Comparison of ENCODE assay signal across 9 mouse cellular contexts in genomic region chr10:8213266-8213905, GRCm38 (mm10).
DNase-seq lines count a peak whose midpoint lies in the region; ATAC-seq lines count a peak whose summit lies in the region.
"Had no signal": no experiment of that assay in that cellular context is flagged by ENCODE, and none has a peak within 500 bp of the region (broad histone marks: within the 10 kb centered on the region; RNA-seq: fewer than 3 reads in every experiment).

No protein-coding gene starts in this region.

- H3K9ac ChIP-seq in intestine, embryonic 16.5 days (ENCODE audit: low read depth, low read length) = no peak overlapping the region
- H3K9ac ChIP-seq in stomach, embryonic 16.5 days (ENCODE audit: low read length) = no peak overlapping the region

- no peaks in the 10 kb centered on the region for H3K36me3 ChIP-seq in heart, embryonic 10.5 days
- no peaks in the 10 kb centered on the region for H3K36me3 ChIP-seq in intestine, embryonic 16.5 days (ENCODE audit: control insufficient read depth, insufficient read depth, low read length)
- no peaks in the 10 kb centered on the region for H3K36me3 ChIP-seq in stomach, embryonic 16.5 days (ENCODE audit: control insufficient read depth, insufficient read depth, low read length)

- intact Hi-C loops in heart, postnatal 14 days (cut with DNase I) = no loop called here
- intact Hi-C loops in gastrocnemius, postnatal 36 days (cut with DNase I) = no loop called here

- ATAC-seq in intestine, embryonic 16.5 days = peak; percentile 78
- ATAC-seq in stomach, embryonic 16.5 days (ENCODE audit: insufficient read depth, low FRiP score) = peak; percentile 76; the same call in 1 of the 2 replicates

- H3K27me3 ChIP-seq in heart, embryonic 10.5 days (ENCODE audit: insufficient read depth, poor library complexity, severe bottlenecking) = no peaks in the 10 kb centered on the region
- no peaks in the 10 kb centered on the region for H3K27me3 ChIP-seq in intestine, embryonic 16.5 days (replicated peaks; ENCODE audit: control insufficient read depth, insufficient read depth, low read length)
- no peaks in the 10 kb centered on the region for H3K27me3 ChIP-seq in stomach, embryonic 16.5 days (ENCODE audit: control insufficient read depth, insufficient read depth, low read length)

- H3K4me3 ChIP-seq in heart, embryonic 10.5 days = no peak overlapping the region
- no peak overlapping the region for H3K4me3 ChIP-seq in intestine, embryonic 16.5 days (ENCODE audit: low read length)
- H3K4me3 ChIP-seq in stomach, embryonic 16.5 days (replicated peaks; ENCODE audit: low read length) = no peak overlapping the region

- peak overlapping the region; percentile 3; the same call in 1 of the 2 replicates for H3K4me2 ChIP-seq in intestine, embryonic 16.5 days (ENCODE audit: low read depth, low read length)
- peak overlapping the region; percentile 44 for H3K4me2 ChIP-seq in stomach, embryonic 16.5 days (ENCODE audit: low read depth, low read length)

- no peaks in the 10 kb centered on the region for H3K9me3 ChIP-seq in heart, embryonic 10.5 days
- no peaks in the 10 kb centered on the region for H3K9me3 ChIP-seq in intestine, embryonic 16.5 days (ENCODE audit: control insufficient read depth, low read length)
- no peaks in the 10 kb centered on the region for H3K9me3 ChIP-seq in stomach, embryonic 16.5 days (replicated peaks; ENCODE audit: control insufficient read depth, low read length)

- no peak for DNase-seq in heart, embryonic 10.5 days (ENCODE audit: low spot score)
- DNase-seq in heart, postnatal 14 days = no peak
- peak; percentile 5 for DNase-seq in lung, postnatal 36 days
- no peak for DNase-seq in lung, postnatal 10 days
- no peak for DNase-seq in gastrocnemius, postnatal 36 days
- no peak for DNase-seq in urinary bladder, postnatal 10 days (ENCODE audit: low spot score)

- peaks cover 24% of the 10 kb centered on the region for H3K4me1 ChIP-seq in heart, embryonic 10.5 days
- H3K4me1 ChIP-seq in intestine, embryonic 16.5 days (ENCODE audit: control insufficient read depth, insufficient read depth, low read length) = peaks cover 9% of the 10 kb centered on the region
- peaks cover 19% of the 10 kb centered on the region for H3K4me1 ChIP-seq in stomach, embryonic 16.5 days (ENCODE audit: control insufficient read depth, insufficient read depth, low read length)

- WGBS in heart, embryonic 10.5 days = 57% methylated on average over 10 of the region's 10 CpGs
- 41% methylated on average over 10 of the region's 10 CpGs for WGBS in intestine, embryonic 16.5 days
- 18% methylated on average over 10 of the region's 10 CpGs for WGBS in stomach, embryonic 16.5 days

- H3K27ac ChIP-seq in heart, embryonic 10.5 days = peak overlapping the region; percentile 69; the same call in 1 of the 2 replicates
- H3K27ac ChIP-seq in intestine, embryonic 16.5 days (ENCODE audit: low read length) = peak overlapping the region; percentile 43; the same call in 1 of the 2 replicates
- peak overlapping the region; percentile 76 for H3K27ac ChIP-seq in stomach, embryonic 16.5 days (ENCODE audit: low read length)
- H3K27ac ChIP-seq: macrophage had no signal
